Mouse (Mus musculus): ENCODE data around the gene Hnrnpll. TPM values are rescaled to one million over a fixed set of nuclear protein-coding genes. Genes with fewer than 3 reads are reported as not detected.
"Not testable (repeated sequence)": the region's sequence is repeated elsewhere in the genome, so short reads cannot be mapped to it uniquely, and the experiment has no call there.

Gene Hnrnpll
- polyA plus RNA-seq, 1 experiment from 2014 or later = 92.4 TPM

- not testable (repeated sequence) for H3K4me1 ChIP-seq (replicated peaks)
- peaks cover 99% of the 10 kb centered on the region for H3K36me3 ChIP-seq
Observed at GRCm38 (mm10) chr17:80049300-80049699, 12.8 kb downstream of the Hnrnpll start.

GRCm38 (mm10) chr17:80048230-80048629, 13.9 kb downstream of the Hnrnpll start:
- Histone ChIP-seq H3K4me1 (replicated peaks) (no peaks in the 10 kb centered on the region), H3K9me3 (no peaks in the 10 kb centered on the region), H3K27me3 (ENCODE audit: insufficient read depth, poor library complexity, severe bottlenecking) (no peaks in the 10 kb centered on the region), H3K4me3 (no peak overlapping the region), H3K36me3 (peaks cover 100% of the 10 kb centered on the region), H3K27ac (no peak overlapping the region)
- 79% methylated on average over 7 of the region's 7 CpGs for WGBS
- no peak for DNase-seq (ENCODE audit: low spot score)

More at GRCm38 (mm10) chr17:80049300-80049699, 12.8 kb downstream of the Hnrnpll start:
- not testable (repeated sequence) for DNase-seq (ENCODE audit: low spot score); H3K4me3 ChIP-seq; H3K9me3 ChIP-seq; H3K27me3 ChIP-seq (ENCODE audit: insufficient read depth, poor library complexity, severe bottlenecking); H3K27ac ChIP-seq

GRCm38 (mm10) chr17:80041739-80042138, 20.4 kb downstream of the Hnrnpll start:
- no peak for DNase-seq (ENCODE audit: low spot score)
- no peaks in the 10 kb centered on the region for H3K9me3 ChIP-seq
- no peak overlapping the region for H3K4me3 ChIP-seq
- H3K36me3 ChIP-seq = peaks cover 95% of the 10 kb centered on the region
- H3K4me1 ChIP-seq (replicated peaks) = no peaks in the 10 kb centered on the region
- WGBS = 94% methylated on average over 1 of the region's 1 CpGs
- H3K27ac ChIP-seq = no peak overlapping the region
- no peaks in the 10 kb centered on the region for H3K27me3 ChIP-seq (ENCODE audit: insufficient read depth, poor library complexity, severe bottlenecking)

GRCm38 (mm10) chr17:80028675-80029074, 33.5 kb downstream of the Hnrnpll start:
- WGBS = 94% methylated on average over 6 of the region's 6 CpGs

GRCm38 (mm10) chr17:80026189-80026936, 35.8 kb downstream of the Hnrnpll start:
- H3K9me3 ChIP-seq = no peaks in the 10 kb centered on the region
- no peak overlapping the region for H3K4me3 ChIP-seq
- peaks cover 62% of the 10 kb centered on the region for H3K36me3 ChIP-seq
- H3K4me1 ChIP-seq (replicated peaks) = no peaks in the 10 kb centered on the region
- DNase-seq (ENCODE audit: low spot score) = no peak
- no peak overlapping the region for H3K27ac ChIP-seq
- WGBS = 94% methylated on average over 5 of the region's 5 CpGs
- H3K27me3 ChIP-seq (ENCODE audit: insufficient read depth, poor library complexity, severe bottlenecking) = no peaks in the 10 kb centered on the region

More at GRCm38 (mm10) chr17:80028675-80029074, 33.5 kb downstream of the Hnrnpll start:
- Histone ChIP-seq H3K4me1 (replicated peaks) (no peaks in the 10 kb centered on the region), H3K27ac (no peak overlapping the region), H3K36me3 (peaks cover 86% of the 10 kb centered on the region), H3K27me3 (ENCODE audit: insufficient read depth, poor library complexity, severe bottlenecking) (no peaks in the 10 kb centered on the region), H3K9me3 (no peaks in the 10 kb centered on the region), H3K4me3 (no peak overlapping the region)
- DNase-seq (ENCODE audit: low spot score) = no peak

- Histone ChIP-seq H3K36me3 (peaks cover 20% of the 10 kb centered on the region), H3K27me3 (ENCODE audit: insufficient read depth, poor library complexity, severe bottlenecking) (no peaks in the 10 kb centered on the region; the same call in 1 of the 2 replicates), H3K4me3 (no peak overlapping the region), H3K9me3 (no peaks in the 10 kb centered on the region), H3K27ac (no peak overlapping the region), H3K4me1 (replicated peaks) (peaks cover 11% of the 10 kb centered on the region)
- DNase-seq (ENCODE audit: low spot score) = no peak
- 80% methylated on average over 5 of the region's 5 CpGs for WGBS
Observed at GRCm38 (mm10) chr17:80022090-80022489, 40.0 kb downstream of the Hnrnpll start.

GRCm38 (mm10) chr17:80020495-80020894, 41.6 kb downstream of the Hnrnpll start:
- 72% methylated on average over 2 of the region's 2 CpGs for WGBS

GRCm38 (mm10) chr17:80018976-80019541, 43.1 kb downstream of the Hnrnpll start:
- H3K27ac ChIP-seq = peak overlapping the region; percentile 50; the same call in 1 of the 2 replicates
- DNase-seq (ENCODE audit: low spot score) = peak; percentile 60
- H3K4me1 ChIP-seq (replicated peaks) = peaks cover 11% of the 10 kb centered on the region
- H3K4me3 ChIP-seq = peak overlapping the region; percentile 38
- H3K9me3 ChIP-seq = no peaks in the 10 kb centered on the region
- H3K36me3 ChIP-seq = no peaks in the 10 kb centered on the region
- H3K27me3 ChIP-seq (ENCODE audit: insufficient read depth, poor library complexity, severe bottlenecking) = no peaks in the 10 kb centered on the region; the same call in 1 of the 2 replicates
- WGBS = 12% methylated on average over 22 of the region's 22 CpGs

More at GRCm38 (mm10) chr17:80020495-80020894, 41.6 kb downstream of the Hnrnpll start:
- H3K27ac ChIP-seq = no peak overlapping the region
- no peak overlapping the region for H3K4me3 ChIP-seq
- no peak for DNase-seq (ENCODE audit: low spot score)
- peaks cover 4% of the 10 kb centered on the region for H3K36me3 ChIP-seq
- peaks cover 11% of the 10 kb centered on the region for H3K4me1 ChIP-seq (replicated peaks)
- H3K27me3 ChIP-seq (ENCODE audit: insufficient read depth, poor library complexity, severe bottlenecking) = no peaks in the 10 kb centered on the region; the same call in 1 of the 2 replicates
- H3K9me3 ChIP-seq = no peaks in the 10 kb centered on the region

GRCm38 (mm10) chr17:80018239-80018975, 43.7 kb downstream of the Hnrnpll start:
- Histone ChIP-seq H3K27ac (no peak overlapping the region), H3K4me1 (replicated peaks) (peaks cover 11% of the 10 kb centered on the region), H3K36me3 (no peaks in the 10 kb centered on the region), H3K9me3 (no peaks in the 10 kb centered on the region), H3K27me3 (ENCODE audit: insufficient read depth, poor library complexity, severe bottlenecking) (no peaks in the 10 kb centered on the region; the same call in 1 of the 2 replicates), H3K4me3 (no peak overlapping the region)
- WGBS = 65% methylated on average over 12 of the region's 12 CpGs
- no peak for DNase-seq (ENCODE audit: low spot score)

GRCm38 (mm10) chr17:80017389-80017788, 44.7 kb downstream of the Hnrnpll start:
- no peak overlapping the region for H3K4me3 ChIP-seq
- no peaks in the 10 kb centered on the region; the same call in 1 of the 2 replicates for H3K27me3 ChIP-seq (ENCODE audit: insufficient read depth, poor library complexity, severe bottlenecking)
- H3K27ac ChIP-seq = no peak overlapping the region
- no peaks in the 10 kb centered on the region for H3K9me3 ChIP-seq
- H3K4me1 ChIP-seq (replicated peaks) = peaks cover 16% of the 10 kb centered on the region
- DNase-seq (ENCODE audit: low spot score) = peak; percentile 55
- WGBS = 50% methylated on average over 12 of the region's 12 CpGs
- H3K36me3 ChIP-seq = no peaks in the 10 kb centered on the region

GRCm38 (mm10) chr17:80016400-80016799, 45.7 kb downstream of the Hnrnpll start:
- H3K4me1 ChIP-seq (replicated peaks) = peaks cover 22% of the 10 kb centered on the region
- H3K9me3 ChIP-seq; H3K27me3 ChIP-seq (ENCODE audit: insufficient read depth, poor library complexity, severe bottlenecking); H3K36me3 ChIP-seq; H3K27ac ChIP-seq; H3K4me3 ChIP-seq; DNase-seq (ENCODE audit: low spot score): not testable (repeated sequence)
- 92% methylated on average over 4 of the region's 4 CpGs for WGBS

- Histone ChIP-seq H3K36me3 (no peaks in the 10 kb centered on the region), H3K9me3 (no peaks in the 10 kb centered on the region), H3K4me3 (no peak overlapping the region), H3K27me3 (ENCODE audit: insufficient read depth, poor library complexity, severe bottlenecking) (peaks cover 6% of the 10 kb centered on the region), H3K27ac (no peak overlapping the region), H3K4me1 (replicated peaks) (peaks cover 32% of the 10 kb centered on the region)
- WGBS = 88% methylated on average over 8 of the region's 8 CpGs
- DNase-seq (ENCODE audit: low spot score) = no peak
Observed at GRCm38 (mm10) chr17:80014361-80014809, 47.7 kb downstream of the Hnrnpll start.
